Mouse (Mus musculus): Measurements from ENCODE around the gene Cdk19.
A peak's percentile ranks its signal among the peaks of the same experiment; 100 is the strongest.

The Cdk19 gene

DNA sequence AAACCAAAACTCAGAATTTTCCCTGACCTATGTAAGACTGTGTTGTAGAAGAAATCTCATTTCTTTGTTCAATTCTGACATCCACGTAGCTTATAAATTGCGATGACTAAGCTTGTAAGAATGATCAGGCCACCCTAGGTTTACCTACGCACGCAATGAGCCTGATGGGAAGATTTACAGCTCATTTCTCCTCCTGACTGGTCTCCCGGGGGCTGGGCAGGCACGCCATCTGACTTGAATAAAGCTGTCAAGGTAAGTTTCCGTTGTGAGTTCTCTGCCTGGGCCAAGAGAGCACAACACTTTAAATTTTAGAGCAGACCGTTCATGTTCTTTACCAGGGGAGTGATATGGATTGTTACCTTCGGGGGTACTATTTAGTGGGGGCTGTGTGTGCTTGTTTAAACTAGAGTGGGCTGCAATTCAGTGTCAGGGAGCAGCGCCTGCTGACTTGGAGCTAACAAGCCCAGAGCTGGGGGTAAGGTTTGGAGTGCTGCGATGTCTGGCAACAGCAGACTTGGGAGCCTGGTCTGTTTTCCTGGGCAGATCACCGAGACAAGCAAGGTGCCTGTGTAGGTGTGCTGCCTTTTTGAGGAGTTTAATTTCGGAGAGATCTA is at the start of gene Cdk19:
Gene Cdk19 (plus strand): TSS at position 214 of the 614 bp plus-strand sequence.
- DNase-seq (ENCODE audit: low spot score in 2 of 2), result no peak

- no peak for DNase-seq (ENCODE audit: low spot score in 2 of 2)
These were observed 46.7 kb upstream of the Cdk19 start for GRCm38 (mm10) chr10:40292640-40293039.

GRCm38 (mm10) chr10:40300648-40301171 is 38.7 kb upstream of the Cdk19 start:
- DNase-seq (ENCODE audit: low spot score in 2 of 2), result peak; percentile 83

DNA sequence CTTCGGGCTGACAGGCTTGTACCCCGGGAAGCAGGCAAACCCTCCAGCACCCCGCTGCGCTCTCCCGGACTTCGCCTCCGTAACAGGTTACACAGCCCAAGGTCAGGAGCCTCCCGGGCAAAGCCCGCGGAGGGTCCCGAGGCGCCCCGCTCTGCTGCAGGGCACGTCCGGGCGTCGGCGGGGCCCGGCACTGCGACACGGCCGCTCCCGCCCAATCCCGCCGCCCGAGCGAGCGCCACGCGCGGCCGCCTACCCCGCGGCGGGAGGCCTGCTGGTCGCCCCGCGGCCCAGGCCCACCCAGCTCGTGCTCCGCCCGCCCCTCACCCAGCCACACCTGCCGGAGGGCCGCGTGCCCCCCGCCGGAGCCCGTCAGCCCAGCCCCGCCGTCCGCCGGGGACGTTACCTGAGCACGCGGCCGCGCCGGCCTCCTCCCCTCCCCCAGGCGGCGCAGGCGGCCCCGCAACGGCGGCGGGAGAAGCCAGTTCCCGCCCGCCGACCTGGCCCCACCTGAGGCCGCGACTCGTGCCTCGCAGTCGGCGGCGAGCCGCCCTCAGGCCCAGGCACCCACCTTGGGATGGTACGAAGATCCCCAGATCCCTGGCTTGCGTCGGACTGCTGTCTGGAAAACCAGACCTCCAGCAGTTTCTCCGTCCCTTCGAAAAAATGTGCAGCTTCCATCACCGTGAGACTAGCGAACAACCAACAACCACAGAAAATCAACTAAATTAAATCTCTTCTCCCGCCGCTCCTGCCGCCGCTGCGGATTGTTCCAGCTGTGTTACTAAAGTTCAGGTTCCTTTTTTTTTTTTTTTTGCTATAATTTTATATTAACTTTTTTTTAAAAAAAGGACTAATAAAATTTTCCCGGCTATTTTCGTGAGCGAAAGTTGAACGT is 37.9 kb upstream of the Cdk19 start:
- DNase-seq (ENCODE audit: low spot score in 2 of 2), result peak in 1 of 2 experiments; percentile 39

GRCm38 (mm10) chr10:40302140-40302985 is 37.0 kb upstream of the Cdk19 start, which contains the start of gene Amd1:
TSS of gene Amd1 (minus strand) at chr10:40302186.
- peak; percentile 100 for DNase-seq (ENCODE audit: low spot score in 2 of 2)

GRCm38 (mm10) chr10:40305989-40306388 is 33.4 kb upstream of the Cdk19 start:
- DNase-seq (ENCODE audit: low spot score in 2 of 2), result no peak

- DNase-seq (ENCODE audit: low spot score in 2 of 2), result no peak
These were observed 31.4 kb upstream of the Cdk19 start for GRCm38 (mm10) chr10:40307826-40308583.

- DNase-seq (ENCODE audit: low spot score in 2 of 2), result no peak
These were observed 29.3 kb upstream of the Cdk19 start for GRCm38 (mm10) chr10:40309884-40310635.

GRCm38 (mm10) chr10:40312781-40313180 is 26.6 kb upstream of the Cdk19 start:
- DNase-seq (ENCODE audit: low spot score in 2 of 2), result no peak

DNA sequence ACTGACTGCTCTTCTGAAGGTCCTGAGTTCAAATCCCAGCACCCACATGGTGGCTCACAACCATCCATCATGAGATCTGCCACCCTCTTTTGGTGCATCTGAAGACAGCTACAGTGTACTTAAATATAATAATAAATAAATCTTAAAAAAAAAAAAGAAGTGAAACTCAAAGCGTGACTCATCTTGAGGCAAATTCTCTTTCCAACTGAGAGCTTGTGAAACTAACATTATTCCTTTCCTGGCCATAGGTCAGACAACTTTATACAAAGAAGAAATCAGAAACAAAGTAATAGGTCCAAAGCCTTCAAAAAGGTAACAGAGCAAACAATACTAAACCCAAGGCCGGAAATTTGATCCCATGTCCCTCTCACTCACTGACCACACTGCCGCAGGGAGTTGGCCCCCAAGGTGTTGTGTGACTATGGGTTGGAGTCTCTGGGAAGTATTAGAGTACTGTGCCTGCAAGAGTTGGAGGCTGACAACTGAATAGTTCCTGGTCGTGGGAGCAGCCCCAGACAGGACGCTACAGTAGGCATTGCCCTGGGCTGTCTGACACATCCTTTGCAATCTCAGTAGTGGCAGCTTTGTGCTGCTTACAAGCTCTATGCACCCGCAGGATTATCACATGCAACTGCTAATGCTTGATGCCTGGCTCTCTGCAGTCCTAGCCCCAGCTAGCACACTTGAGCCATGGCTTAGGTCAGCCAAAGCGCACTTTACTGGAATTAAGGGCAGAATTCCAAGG is 22.4 kb upstream of the Cdk19 start:
- no peak for DNase-seq (ENCODE audit: low spot score in 2 of 2)

- no peak for DNase-seq (ENCODE audit: low spot score in 2 of 2)
These were observed 19.1 kb upstream of the Cdk19 start for GRCm38 (mm10) chr10:40320306-40320705.

DNA sequence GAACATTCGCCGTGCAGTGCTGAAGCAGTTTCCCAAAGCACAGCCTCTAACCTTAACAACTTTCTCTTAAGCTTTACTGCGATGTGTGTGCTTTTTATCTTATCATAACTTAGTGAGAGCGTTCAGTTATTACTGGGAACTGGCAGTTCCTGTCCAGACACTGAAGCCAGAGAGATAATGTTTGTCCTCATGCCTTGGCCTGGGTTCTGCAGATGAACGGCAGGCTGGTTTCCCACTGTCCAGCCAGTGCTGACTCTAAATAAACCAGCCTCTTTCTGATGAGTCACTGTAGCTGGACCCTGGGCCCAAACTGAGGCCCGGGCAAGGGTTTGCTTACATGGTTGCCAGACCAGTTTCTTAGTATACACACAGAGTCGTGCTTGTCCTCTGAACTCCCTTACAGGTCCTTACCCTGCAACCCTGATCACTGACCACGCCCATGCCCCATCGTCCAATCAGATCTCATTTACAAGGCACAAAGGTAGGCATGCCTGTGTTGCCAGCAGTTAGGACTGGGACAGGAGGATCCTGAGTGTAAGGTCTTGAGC is 11.3 kb upstream of the Cdk19 start:
- DNase-seq (ENCODE audit: low spot score in 2 of 2), result peak in 1 of 2 experiments; percentile 48

GRCm38 (mm10) chr10:40330262-40330661 is 9.1 kb upstream of the Cdk19 start:
- no peak for DNase-seq (ENCODE audit: low spot score in 2 of 2)

- no peak for DNase-seq (ENCODE audit: low spot score in 2 of 2)
These were observed 6.5 kb upstream of the Cdk19 start for GRCm38 (mm10) chr10:40332864-40333263.

DNA sequence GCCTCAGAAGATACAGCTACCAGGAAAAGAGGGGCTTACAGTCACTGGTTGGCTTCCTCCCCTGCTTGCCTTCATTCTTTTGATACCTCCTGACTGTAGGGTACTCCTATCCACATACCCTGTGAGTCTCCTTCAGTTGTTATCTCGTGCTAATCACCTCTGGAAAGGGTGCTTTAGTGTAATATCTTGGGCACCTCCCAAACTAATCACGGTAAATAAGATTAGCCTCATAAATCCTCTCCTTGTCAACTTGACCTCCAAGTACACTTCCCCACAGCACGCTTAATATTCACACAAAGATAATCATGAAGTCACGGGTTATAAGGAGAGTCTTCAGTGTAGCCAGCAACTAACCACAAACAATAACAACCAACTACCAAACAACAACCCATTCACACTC is 2.7 kb downstream of the Cdk19 start:
- no peak for DNase-seq (ENCODE audit: low spot score in 2 of 2)

- DNase-seq (ENCODE audit: low spot score in 2 of 2), result no peak
These were observed 7.5 kb downstream of the Cdk19 start for GRCm38 (mm10) chr10:40346776-40347403.

DNA sequence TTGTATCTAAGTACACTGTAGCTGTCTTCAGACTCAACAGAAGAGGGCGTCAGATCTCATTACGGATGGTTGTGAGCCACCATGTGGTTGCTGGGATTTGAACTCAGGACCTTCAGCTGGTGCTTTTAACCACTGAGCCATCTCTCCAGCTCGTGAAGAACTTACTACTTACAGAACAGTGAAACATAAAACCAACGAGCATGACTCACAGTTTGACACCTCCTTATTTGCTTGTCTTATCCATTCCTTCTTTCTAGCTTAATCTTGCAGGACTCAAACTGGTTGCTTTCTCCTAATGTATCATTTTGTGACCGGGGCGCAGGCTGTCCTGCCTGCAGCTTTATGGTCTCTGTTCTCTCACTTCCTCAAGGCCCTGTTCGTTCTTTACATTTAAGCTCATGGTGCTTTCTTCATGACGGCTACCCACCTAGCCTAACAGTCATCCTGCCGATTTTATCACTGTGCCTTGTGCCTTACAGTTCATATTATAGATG is 8.1 kb downstream of the Cdk19 start:
- DNase-seq (ENCODE audit: low spot score in 2 of 2), result no peak

All from urinary bladder, postnatal 4 days (tissue).